Comparison of ENCODE assay signal across 8 mouse cellular contexts in the genomic region with DNA sequence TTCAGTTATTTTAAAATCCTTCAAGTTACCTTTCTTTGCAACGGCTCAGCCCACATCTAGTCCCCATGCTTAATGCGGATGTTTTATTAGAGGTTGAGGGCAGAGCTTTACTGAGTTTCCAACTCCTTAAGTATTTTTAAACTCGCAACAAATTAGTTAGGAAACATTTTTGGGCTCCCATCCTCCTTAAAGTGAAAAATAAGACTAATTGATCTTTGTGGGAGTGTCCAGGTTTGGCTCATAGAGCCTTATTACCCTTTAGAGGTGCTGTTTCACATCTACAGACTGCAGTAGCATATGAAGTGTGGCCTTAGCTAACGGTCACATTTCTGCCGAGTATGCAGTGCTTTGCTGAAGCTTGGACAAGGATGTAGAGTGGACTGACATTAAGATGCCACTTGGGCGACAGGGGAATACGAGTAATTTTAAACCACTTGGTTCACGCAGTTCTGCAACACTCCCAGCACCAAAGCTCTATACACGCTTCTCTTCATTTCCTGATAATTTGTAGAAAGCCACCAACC. TPM values are rescaled to one million over a fixed set of nuclear protein-coding genes. Genes with fewer than 3 reads are reported as not detected.
DNase-seq lines count a peak whose midpoint lies in the region; ATAC-seq lines count a peak whose summit lies in the region.

No protein-coding gene starts in this region.

- H3K9ac ChIP-seq in kidney, embryonic 14.5 days (ENCODE audit: low read depth, low read length) = peak overlapping the region; percentile 79; the same call in 1 of the 2 replicates
- peak overlapping the region; percentile 87 for H3K9ac ChIP-seq in hindbrain, embryonic 13.5 days
- peak overlapping the region; percentile 82; the same call in 1 of the 2 replicates for H3K9ac ChIP-seq in midbrain, embryonic 13.5 days (replicated peaks)

- H3K4me1 ChIP-seq in kidney, embryonic 14.5 days (ENCODE audit: control insufficient read depth, insufficient read depth, low read length) = no peaks in the 10 kb centered on the region
- H3K4me1 ChIP-seq in hindbrain, embryonic 13.5 days (replicated peaks) = peaks cover 29% of the 10 kb centered on the region
- peaks cover 21% of the 10 kb centered on the region for H3K4me1 ChIP-seq in midbrain, embryonic 13.5 days (replicated peaks)

- no peak overlapping the region for H3K27ac ChIP-seq in kidney, embryonic 14.5 days (ENCODE audit: low read depth, low read length)
- H3K27ac ChIP-seq in hindbrain, embryonic 13.5 days = no peak overlapping the region
- H3K27ac ChIP-seq in midbrain, embryonic 13.5 days = no peak overlapping the region

- no peaks in the 10 kb centered on the region for H3K9me3 ChIP-seq in kidney, embryonic 14.5 days (ENCODE audit: control insufficient read depth, low read length)
- no peaks in the 10 kb centered on the region for H3K9me3 ChIP-seq in hindbrain, embryonic 13.5 days
- no peaks in the 10 kb centered on the region for H3K9me3 ChIP-seq in midbrain, embryonic 13.5 days

- WGBS in kidney, embryonic 14.5 days = 58% methylated on average over 9 of the region's 9 CpGs
- WGBS in hindbrain, embryonic 13.5 days = 58% methylated on average over 9 of the region's 9 CpGs
- 51% methylated on average over 9 of the region's 9 CpGs for WGBS in midbrain, embryonic 13.5 days

- no peaks in the 10 kb centered on the region for H3K36me3 ChIP-seq in kidney, embryonic 14.5 days (ENCODE audit: control insufficient read depth, insufficient read depth, low read length)
- peaks cover 8% of the 10 kb centered on the region; the same call in 1 of the 2 replicates for H3K36me3 ChIP-seq in hindbrain, embryonic 13.5 days
- no peaks in the 10 kb centered on the region; the same call in 1 of the 2 replicates for H3K36me3 ChIP-seq in midbrain, embryonic 13.5 days

- H3K4me3 ChIP-seq in kidney, embryonic 14.5 days (ENCODE audit: low read length) = peak overlapping the region; percentile 69
- peak overlapping the region; percentile 75 for H3K4me3 ChIP-seq in hindbrain, embryonic 13.5 days
- peak overlapping the region; percentile 78 for H3K4me3 ChIP-seq in midbrain, embryonic 13.5 days (replicated peaks)

- peak overlapping the region; percentile 95 for H3K4me2 ChIP-seq in kidney, embryonic 14.5 days (replicated peaks; ENCODE audit: low read depth, low read length)
- H3K4me2 ChIP-seq in hindbrain, embryonic 13.5 days = peak overlapping the region; percentile 93
- peak overlapping the region; percentile 81 for H3K4me2 ChIP-seq in midbrain, embryonic 13.5 days (replicated peaks)

- no peak for DNase-seq in kidney, postnatal 10 days
- DNase-seq in MN1 (ENCODE audit: low spot score) = peak; percentile 8
- DNase-seq in cerebellum, postnatal 25 days = no peak
- DNase-seq in left cerebral cortex, adult 8-10 months (ENCODE audit: low spot score in 2 of 2) = no peak

- H3K27me3 ChIP-seq in kidney, embryonic 14.5 days (ENCODE audit: control insufficient read depth, insufficient read depth, low read length) = no peaks in the 10 kb centered on the region
- no peaks in the 10 kb centered on the region for H3K27me3 ChIP-seq in hindbrain, embryonic 13.5 days
- H3K27me3 ChIP-seq in midbrain, embryonic 13.5 days = peaks cover 3% of the 10 kb centered on the region; the same call in 1 of the 2 replicates

- no peak for ATAC-seq in kidney, embryonic 14.5 days (ENCODE audit: low FRiP score, low TSS enrichment)
- ATAC-seq in hindbrain, embryonic 13.5 days (ENCODE audit: low FRiP score) = no peak
- no peak for ATAC-seq in midbrain, embryonic 13.5 days
- no peak for ATAC-seq in megakaryocyte-erythroid progenitor cell, adult 5-6 weeks (replicated peaks; ENCODE audit: low FRiP score, low TSS enrichment, poor library complexity, severe bottlenecking)

RNA-seq across cellular contexts. Expression of gene Lrrc8c, which starts 1.3 kb away (rescaled TPM):
- 13.1 and 14.2 TPM in 2 replicates for polyA plus RNA-seq in kidney, embryonic 14.5 days (2014; fragmentation: Nextera tagmentation; extraction: Ambion mirVana)
- polyA plus RNA-seq in hindbrain, embryonic 13.5 days (2015; fragmentation: Nextera tagmentation; extraction: Ambion mirVana) = 11.8 and 14.0 TPM in 2 replicates
- polyA plus RNA-seq in midbrain, embryonic 13.5 days (2015; fragmentation: Nextera tagmentation; extraction: Ambion mirVana) = 8.2 and 9.7 TPM in 2 replicates
- 64.7 and 81.9 TPM in 2 replicates for total RNA-seq in megakaryocyte-erythroid progenitor cell, adult 5-6 weeks (2014; fragmentation: Nextera tagmentation)
- total RNA-seq in megakaryocyte-erythroid progenitor cell, adult 5-6 weeks (2017) = 15.3 and 22.5 TPM in 2 replicates
- total RNA-seq in left cerebral cortex, adult 8-10 months (2022) = 10 to 100 TPM; 25.5 to 29.1 (median 26.6) TPM
